Mouse (Mus musculus): Measurements from ENCODE around the gene Foxk1. TPM values are rescaled to one million over a fixed set of nuclear protein-coding genes. Genes with fewer than 3 reads are reported as not detected.

Foxk1 gene
- polyA plus RNA-seq, 1 experiment = 58.0 TPM

- Histone ChIP-seq H3K4me3 (ENCODE audit: low read depth, low read length) (no peak overlapping the region), H3K27me3 (ENCODE audit: control insufficient read depth, insufficient read depth, low read length) (no peaks in the 10 kb centered on the region), H3K36me3 (ENCODE audit: control insufficient read depth, insufficient read depth, low read length) (peaks cover 18% of the 10 kb centered on the region; the same call in 1 of the 2 replicates), H3K27ac (ENCODE audit: insufficient read depth, low read depth, low read length) (no peak overlapping the region), H3K4me1 (ENCODE audit: control insufficient read depth, insufficient read depth, insufficient read length, low read length) (no peaks in the 10 kb centered on the region; the same call in 1 of the 2 replicates)
- TF ChIP-seq CTCF (IDR thresholded peaks at IDR 0.05; ENCODE audit: extremely low read depth, insufficient read length, insufficient replicate concordance, low read depth, low read length) = no peak
- TF ChIP-seq POLR2A (IDR thresholded peaks at IDR 0.05; ENCODE audit: low read depth, low read length) = no peak
- 85% methylated on average over 12 of the region's 12 CpGs for WGBS
Observed at GRCm38 (mm10) chr5:142477346-142477745, 76.0 kb downstream of the Foxk1 start.

- no peaks in the 10 kb centered on the region; the same call in 1 of the 2 replicates for H3K4me1 ChIP-seq (ENCODE audit: control insufficient read depth, insufficient read depth, insufficient read length, low read length)
- peaks cover 14% of the 10 kb centered on the region; the same call in 1 of the 2 replicates for H3K36me3 ChIP-seq (ENCODE audit: control insufficient read depth, insufficient read depth, low read length)
- no peak overlapping the region for H3K27ac ChIP-seq (ENCODE audit: insufficient read depth, low read depth, low read length)
- TF ChIP-seq POLR2A (IDR thresholded peaks at IDR 0.05; ENCODE audit: low read depth, low read length) = no peak
- TF ChIP-seq CTCF (IDR thresholded peaks at IDR 0.05; ENCODE audit: extremely low read depth, insufficient read length, insufficient replicate concordance, low read depth, low read length) = no peak
- no peaks in the 10 kb centered on the region for H3K27me3 ChIP-seq (ENCODE audit: control insufficient read depth, insufficient read depth, low read length)
- WGBS = 88% methylated on average over 5 of the region's 5 CpGs
- no peak overlapping the region for H3K4me3 ChIP-seq (ENCODE audit: low read depth, low read length)
Observed at GRCm38 (mm10) chr5:142477866-142478615, 76.7 kb downstream of the Foxk1 start.

GRCm38 (mm10) chr5:142478829-142479435 is 77.6 kb downstream of the Foxk1 start:
- 0 out of 2 replicates have a peak, but pooled peaks have one; percentile 20 for TF ChIP-seq POLR2A (IDR thresholded peaks at IDR 0.05; ENCODE audit: low read depth, low read length)
- TF ChIP-seq CTCF (IDR thresholded peaks at IDR 0.05; ENCODE audit: extremely low read depth, insufficient read length, insufficient replicate concordance, low read depth, low read length) = peak; percentile 94
- Histone ChIP-seq H3K36me3 (ENCODE audit: control insufficient read depth, insufficient read depth, low read length) (peaks cover 12% of the 10 kb centered on the region; the same call in 1 of the 2 replicates), H3K4me1 (ENCODE audit: control insufficient read depth, insufficient read depth, insufficient read length, low read length) (no peaks in the 10 kb centered on the region), H3K4me3 (ENCODE audit: low read depth, low read length) (no peak overlapping the region), H3K27ac (ENCODE audit: insufficient read depth, low read depth, low read length) (no peak overlapping the region), H3K27me3 (ENCODE audit: control insufficient read depth, insufficient read depth, low read length) (no peaks in the 10 kb centered on the region)
- 33% methylated on average over 17 of the region's 17 CpGs for WGBS

- H3K36me3 ChIP-seq (ENCODE audit: control insufficient read depth, insufficient read depth, low read length) = no peaks in the 10 kb centered on the region; the same call in 1 of the 2 replicates
- 41% methylated on average over 2 of the region's 2 CpGs for WGBS
- H3K4me1 ChIP-seq (ENCODE audit: control insufficient read depth, insufficient read depth, insufficient read length, low read length) = no peaks in the 10 kb centered on the region
- TF ChIP-seq CTCF (IDR thresholded peaks at IDR 0.05; ENCODE audit: extremely low read depth, insufficient read length, insufficient replicate concordance, low read depth, low read length) (peak; percentile 69; the same call in 1 of the 2 replicates), POLR2A (IDR thresholded peaks at IDR 0.05; ENCODE audit: low read depth, low read length) (no peak)
- H3K4me3 ChIP-seq (ENCODE audit: low read depth, low read length) = no peak overlapping the region
- no peak overlapping the region for H3K27ac ChIP-seq (ENCODE audit: insufficient read depth, low read depth, low read length)
- H3K27me3 ChIP-seq (ENCODE audit: control insufficient read depth, insufficient read depth, low read length) = no peaks in the 10 kb centered on the region
Observed at GRCm38 (mm10) chr5:142482512-142482911, 81.2 kb downstream of the Foxk1 start.

- WGBS = 89% methylated on average over 5 of the region's 5 CpGs
Observed at GRCm38 (mm10) chr5:142483581-142483980, 82.3 kb downstream of the Foxk1 start.

GRCm38 (mm10) chr5:142486654-142487053 is 85.4 kb downstream of the Foxk1 start:
- Histone ChIP-seq H3K27ac (ENCODE audit: insufficient read depth, low read depth, low read length) (no peak overlapping the region), H3K27me3 (ENCODE audit: control insufficient read depth, insufficient read depth, low read length) (no peaks in the 10 kb centered on the region), H3K4me1 (ENCODE audit: control insufficient read depth, insufficient read depth, insufficient read length, low read length) (no peaks in the 10 kb centered on the region), H3K4me3 (ENCODE audit: low read depth, low read length) (no peak overlapping the region), H3K36me3 (ENCODE audit: control insufficient read depth, insufficient read depth, low read length) (no peaks in the 10 kb centered on the region)
- TF ChIP-seq CTCF (IDR thresholded peaks at IDR 0.05; ENCODE audit: extremely low read depth, insufficient read length, insufficient replicate concordance, low read depth, low read length) (no peak), POLR2A (IDR thresholded peaks at IDR 0.05; ENCODE audit: low read depth, low read length) (no peak)
- 60% methylated on average over 9 of the region's 9 CpGs for WGBS

More at GRCm38 (mm10) chr5:142483581-142483980, 82.3 kb downstream of the Foxk1 start:
- no peaks in the 10 kb centered on the region for H3K36me3 ChIP-seq (ENCODE audit: control insufficient read depth, insufficient read depth, low read length)
- H3K4me1 ChIP-seq (ENCODE audit: control insufficient read depth, insufficient read depth, insufficient read length, low read length) = no peaks in the 10 kb centered on the region
- H3K27me3 ChIP-seq (ENCODE audit: control insufficient read depth, insufficient read depth, low read length) = no peaks in the 10 kb centered on the region
- no peak overlapping the region for H3K4me3 ChIP-seq (ENCODE audit: low read depth, low read length)
- no peak for TF ChIP-seq POLR2A (IDR thresholded peaks at IDR 0.05; ENCODE audit: low read depth, low read length)
- no peak for TF ChIP-seq CTCF (IDR thresholded peaks at IDR 0.05; ENCODE audit: extremely low read depth, insufficient read length, insufficient replicate concordance, low read depth, low read length)
- no peak overlapping the region for H3K27ac ChIP-seq (ENCODE audit: insufficient read depth, low read depth, low read length)

Measured in small intestine, adult 2 months (tissue).